Mouse (Mus musculus) A20 (cell line): ENCODE measurements around the gene Slc6a8.

Experiments
- DNase-seq: peaks from one replicate; pipeline ENCODE4 v3.0.0-alpha.2; 2011; ENCODE audit warnings: low read depth, low spot score

The Slc6a8 gene

GRCm38 (mm10) chrX:73684978-73685377 lies 12.0 kb downstream of the Slc6a8 start:
- no peak for DNase-seq

DNA sequence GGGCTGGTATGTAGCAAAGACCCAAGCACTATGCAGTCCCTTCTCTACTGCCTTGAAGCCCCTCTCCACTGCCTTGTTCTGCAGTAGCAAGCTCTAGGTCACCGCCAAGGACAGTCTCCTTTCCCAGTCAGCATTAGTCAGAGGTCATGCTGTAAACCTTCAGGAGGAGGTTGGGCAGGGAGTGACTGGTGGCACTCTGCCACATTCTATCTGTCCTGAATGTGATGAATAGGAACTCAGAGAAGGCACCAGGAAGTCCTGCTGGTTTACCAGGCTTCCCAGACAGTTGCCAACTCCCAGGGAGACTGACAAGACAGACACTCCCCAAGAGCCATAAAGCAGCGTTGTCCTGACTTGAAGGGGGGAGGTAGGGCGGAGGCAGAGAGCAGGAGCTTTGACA lies 12.7 kb downstream of the Slc6a8 start:
- DNase-seq = no peak

- DNase-seq = peak; percentile 38
These were observed 18.1 kb downstream of the Slc6a8 start for GRCm38 (mm10) chrX:73690917-73691629.

- DNase-seq = peak; percentile 22
These were observed 27.5 kb downstream of the Slc6a8 start for GRCm38 (mm10) chrX:73700472-73700871.

DNA sequence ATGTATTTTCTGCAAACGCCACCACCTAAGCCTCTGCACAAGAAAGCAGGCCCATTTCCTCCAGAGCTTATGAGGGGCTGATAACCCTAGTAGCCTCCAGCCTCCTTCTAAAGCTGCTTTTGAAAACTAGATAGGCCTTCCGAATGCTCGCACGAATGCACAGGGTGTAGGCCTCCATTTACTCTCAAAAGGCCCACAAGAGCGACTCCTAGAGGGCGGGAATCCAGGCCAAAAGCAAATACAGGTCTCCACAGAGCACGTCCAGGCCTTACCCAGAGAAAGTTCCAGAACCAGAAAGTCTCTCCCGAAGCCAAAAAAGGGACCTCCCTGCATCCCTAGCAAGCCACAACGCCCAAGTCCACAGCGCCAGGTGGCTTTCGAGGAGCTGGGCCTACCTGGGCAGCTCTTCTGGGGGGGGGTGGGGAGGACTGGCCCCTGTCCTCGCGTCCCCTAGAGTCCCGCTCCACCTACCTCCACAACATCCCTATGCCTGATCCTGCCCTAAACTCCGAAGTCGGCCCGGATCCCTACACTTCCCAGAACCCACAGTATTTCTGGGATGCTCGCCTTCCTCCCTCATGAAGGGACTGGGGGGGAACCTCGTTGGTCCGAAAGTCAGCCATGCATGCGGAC lies 42.6 kb downstream of the Slc6a8 start:
- peak; percentile 72 for DNase-seq

DNA sequence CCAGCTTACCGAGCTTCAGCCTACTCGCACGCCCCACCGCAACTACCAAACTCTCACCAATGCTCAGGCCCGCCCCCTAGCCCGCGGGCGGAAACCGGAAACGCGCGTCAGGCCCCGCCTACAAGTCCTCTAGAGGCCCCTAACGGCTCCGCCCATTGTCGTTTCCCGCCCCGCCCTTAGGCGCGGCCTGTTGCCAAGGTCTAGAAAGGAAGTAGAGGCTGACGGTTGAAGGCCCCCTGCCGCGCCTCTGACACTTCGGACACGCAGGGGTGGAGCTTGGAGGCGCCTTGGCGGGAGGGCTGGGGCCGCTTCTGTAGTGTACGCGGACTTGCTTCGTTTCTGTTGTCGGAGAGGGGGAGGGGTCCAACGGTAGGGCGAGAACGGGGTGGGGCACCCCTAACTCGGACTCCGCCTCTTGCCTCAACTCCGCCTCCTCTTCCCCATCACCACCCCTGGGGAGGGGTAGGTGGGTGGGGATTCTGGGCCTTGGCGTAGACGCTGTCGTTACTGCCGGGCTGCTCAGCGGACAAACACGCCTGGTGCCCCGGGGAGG lies 43.2 kb downstream of the Slc6a8 start, which contains the start of the genes Bcap31 and Abcd1:
Bcap31 (minus strand) TSS at position 67 of the 553 bp plus-strand sequence.
Abcd1 (plus strand) TSS at position 489 of the 553 bp plus-strand sequence.
- DNase-seq = peak; percentile 97

DNA sequence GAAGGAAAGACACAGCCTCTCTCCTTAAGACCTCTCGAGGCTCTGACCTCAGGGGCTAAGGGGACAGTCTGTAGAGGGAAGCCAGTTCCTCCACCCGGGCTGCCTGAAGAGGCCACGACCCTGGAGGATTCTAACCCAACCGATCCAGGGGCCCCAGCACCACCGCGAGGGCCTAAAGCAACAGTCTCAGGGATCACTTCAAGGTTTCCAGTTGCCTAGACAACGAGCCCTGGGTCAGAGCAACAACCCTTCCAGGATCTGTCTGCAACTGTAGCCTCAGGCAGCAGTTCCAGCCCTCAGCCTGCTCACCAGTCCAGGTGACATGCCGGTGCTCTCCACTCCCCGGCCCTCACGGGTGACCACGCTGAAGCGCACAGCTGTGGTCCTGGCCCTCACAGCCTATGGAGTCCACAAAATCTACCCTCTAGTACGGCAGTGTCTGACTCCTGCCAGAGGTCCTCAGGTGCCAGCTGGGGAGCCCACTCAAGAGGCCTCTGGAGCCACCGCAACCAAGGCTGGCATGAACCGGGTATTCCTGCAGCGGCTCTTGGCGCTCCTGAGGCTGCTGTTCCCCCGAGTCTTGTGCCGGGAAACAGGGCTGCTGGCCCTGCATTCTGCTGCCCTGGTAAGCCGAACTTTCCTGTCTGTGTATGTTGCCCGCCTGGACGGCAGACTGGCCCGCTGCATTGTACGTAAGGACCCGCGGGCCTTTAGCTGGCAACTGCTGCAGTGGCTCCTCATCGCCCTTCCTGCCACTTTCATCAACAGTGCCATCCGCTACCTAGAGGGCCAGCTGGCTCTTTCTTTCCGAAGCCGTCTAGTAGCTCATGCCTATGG lies 44.0 kb downstream of the Slc6a8 start:
- DNase-seq = no peak

GRCm38 (mm10) chrX:73717667-73718066 lies 44.7 kb downstream of the Slc6a8 start:
- peak; percentile 67 for DNase-seq

- DNase-seq = no peak
These were observed 45.3 kb downstream of the Slc6a8 start for GRCm38 (mm10) chrX:73718271-73718670.

GRCm38 (mm10) chrX:73718686-73719362 lies 45.9 kb downstream of the Slc6a8 start:
- DNase-seq = peak; percentile 86

- no peak for DNase-seq
These were observed 58.0 kb downstream of the Slc6a8 start for GRCm38 (mm10) chrX:73730908-73731307.
